Mouse (Mus musculus) right cerebral cortex, postnatal 25 days (tissue): ENCODE data around the gene Tex22.
A peak's percentile ranks its signal among the peaks of the same experiment; 100 is the strongest.

Source experiments
- DNase-seq: peaks from one replicate; pipeline ENCODE4 v3.0.0; 2022

Gene Tex22

DNA sequence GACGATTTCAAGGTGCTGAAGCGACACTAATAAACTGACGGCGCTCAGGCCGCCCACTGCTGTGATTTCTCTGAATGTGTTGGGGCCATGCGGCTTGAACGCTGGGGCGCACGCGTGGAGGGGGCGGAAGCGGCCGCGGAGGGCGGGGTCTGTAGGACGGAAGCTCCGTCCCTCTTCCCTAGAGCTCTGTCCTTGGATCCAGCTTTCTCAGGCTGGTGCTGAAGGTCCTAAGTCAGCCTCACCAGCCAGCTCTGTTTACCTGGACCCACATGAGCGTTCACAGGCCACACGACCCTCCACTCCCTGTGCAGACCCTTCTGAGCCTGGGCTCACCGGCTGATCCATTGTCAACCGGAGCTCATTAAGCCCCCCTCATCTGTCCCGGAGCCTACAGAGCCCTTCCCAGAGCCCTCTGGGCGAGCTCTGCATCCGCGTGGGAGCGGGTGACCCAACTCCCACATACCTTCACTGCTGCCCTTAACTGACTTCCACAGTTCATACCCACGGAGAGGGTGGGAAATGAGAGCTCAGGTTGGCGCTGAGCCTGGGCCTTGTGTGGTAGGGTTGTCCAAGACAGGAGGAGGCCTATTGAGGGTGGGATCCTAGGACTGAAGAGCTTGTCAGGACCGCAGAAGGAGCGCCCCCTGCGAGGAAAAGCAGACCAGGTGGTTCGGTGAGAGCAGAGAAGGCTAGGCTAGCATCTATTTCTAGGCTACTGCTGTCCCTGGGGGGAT is at the start of gene Tex22:
Tex22 (plus strand) TSS at position 174 of the 734 bp plus-strand sequence.
- DNase-seq, result peak; percentile 86

DNA sequence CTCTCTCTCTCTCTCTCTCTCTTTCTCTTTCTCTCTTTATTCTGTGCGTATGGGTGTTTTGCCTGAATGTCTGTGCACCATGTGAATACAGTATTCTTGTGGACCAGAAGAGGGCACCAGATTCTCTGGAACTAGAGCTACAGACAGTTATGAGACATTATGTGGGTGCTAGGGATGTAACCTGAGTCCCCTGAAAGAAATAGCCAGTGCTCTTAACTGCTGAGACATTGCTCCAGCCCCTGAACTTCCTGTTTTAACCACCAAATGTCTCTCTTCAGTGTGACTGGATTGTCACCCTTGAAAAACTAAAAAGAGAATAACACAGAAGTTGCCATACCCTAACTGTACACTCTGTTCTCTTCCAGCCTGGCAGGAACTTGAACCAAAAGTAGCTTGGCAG is 47.7 kb upstream of the Tex22 start:
- DNase-seq, result no peak

DNA sequence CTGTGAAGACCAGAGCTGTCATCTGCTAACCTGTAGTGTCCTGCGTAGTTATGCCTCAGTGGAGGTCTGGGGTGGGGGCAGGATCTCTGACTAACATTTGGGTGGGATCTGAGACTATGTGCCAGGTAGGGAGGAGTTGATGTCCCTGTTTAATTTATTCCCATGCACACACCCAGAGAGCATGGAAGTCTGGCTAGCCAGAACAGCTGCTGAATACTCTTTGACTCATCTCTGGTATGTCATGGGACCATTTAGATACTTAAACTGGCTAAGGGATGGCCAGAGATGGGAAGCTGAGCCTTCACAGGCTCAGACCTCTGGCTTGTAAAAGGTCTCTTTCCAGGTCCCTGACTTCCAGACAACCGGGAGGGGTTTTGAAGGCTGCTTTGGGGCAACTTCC is 46.8 kb upstream of the Tex22 start:
- DNase-seq, result no peak

DNA sequence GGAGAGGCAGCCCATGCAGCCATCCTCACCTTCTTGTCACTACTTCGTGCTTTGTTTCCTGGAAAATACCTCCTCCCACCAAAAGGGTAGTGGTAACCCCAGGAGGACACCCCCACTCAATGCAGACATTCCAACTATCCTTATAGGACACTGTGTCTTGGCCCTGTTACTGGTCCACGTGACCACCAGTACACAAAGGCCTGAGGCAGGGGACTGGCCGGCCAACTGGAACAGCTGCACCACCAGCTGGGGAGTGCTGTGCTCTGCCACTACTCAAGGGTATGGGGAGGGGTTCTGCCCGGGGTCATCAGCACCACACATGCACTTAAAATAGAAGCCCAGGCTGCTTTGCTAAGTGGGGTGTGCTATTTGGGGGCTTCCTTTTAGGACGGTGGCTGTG is 46.2 kb upstream of the Tex22 start:
- DNase-seq, result no peak

DNA sequence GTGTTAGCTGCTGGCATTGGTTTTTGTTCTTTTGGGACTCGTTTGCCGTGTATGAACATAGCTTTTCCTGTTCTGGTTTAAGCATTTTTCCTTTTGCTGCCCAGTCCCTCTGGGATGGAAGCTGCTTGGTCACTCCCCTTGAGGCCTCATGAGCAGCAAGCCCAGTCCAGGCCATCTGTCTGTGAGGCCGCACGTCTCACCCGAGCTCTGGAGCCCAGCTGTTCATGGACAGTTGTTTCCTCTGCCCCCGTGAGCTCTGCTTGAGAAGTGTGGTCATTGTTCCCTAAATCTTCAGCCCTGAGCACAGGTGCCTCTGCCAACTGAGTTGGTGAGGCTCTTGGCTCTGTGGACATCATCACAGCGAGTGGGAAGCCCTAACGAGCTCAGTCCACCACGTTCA is 45.4 kb upstream of the Tex22 start:
- no peak for DNase-seq

DNA sequence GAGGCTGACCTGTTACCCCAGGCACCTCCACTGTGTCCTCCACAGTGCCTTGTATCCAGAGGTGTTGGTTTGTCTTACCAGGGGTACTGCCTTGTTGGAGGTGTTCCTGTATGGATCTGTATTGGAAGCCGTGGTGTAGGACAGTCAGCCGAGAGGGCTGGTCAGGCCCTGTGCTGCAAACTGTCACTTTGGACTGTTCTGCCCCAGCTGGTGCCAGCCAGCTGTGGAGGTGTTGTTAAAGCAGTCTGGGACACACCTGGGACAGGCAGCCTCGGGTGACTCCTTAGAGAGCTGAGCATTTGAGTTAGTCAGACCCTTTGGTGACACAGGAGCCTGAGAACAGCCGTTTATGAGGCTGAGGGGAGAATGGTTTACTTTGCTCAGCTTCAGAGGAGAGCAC is 44.3 kb upstream of the Tex22 start:
- no peak for DNase-seq

DNA sequence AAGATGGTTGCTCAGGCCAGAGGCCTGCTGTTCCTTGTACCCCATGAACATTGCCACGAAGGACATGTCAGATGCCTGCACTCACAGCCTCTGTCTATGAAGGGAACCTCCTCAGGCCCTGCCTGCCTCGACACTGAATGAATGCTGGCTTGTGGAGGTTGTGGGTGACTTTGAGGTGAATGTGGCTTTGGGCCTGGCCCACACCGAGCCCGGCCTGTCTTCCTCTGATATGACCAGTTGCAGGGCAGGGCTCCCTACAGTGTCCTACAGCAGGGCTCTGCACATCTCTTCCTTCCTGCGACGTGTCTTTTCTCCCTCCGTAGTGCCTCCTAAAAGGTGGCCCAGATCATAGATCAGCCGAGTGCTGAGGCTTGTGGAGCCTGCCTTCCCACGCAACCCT is 43.3 kb upstream of the Tex22 start:
- no peak for DNase-seq

DNA sequence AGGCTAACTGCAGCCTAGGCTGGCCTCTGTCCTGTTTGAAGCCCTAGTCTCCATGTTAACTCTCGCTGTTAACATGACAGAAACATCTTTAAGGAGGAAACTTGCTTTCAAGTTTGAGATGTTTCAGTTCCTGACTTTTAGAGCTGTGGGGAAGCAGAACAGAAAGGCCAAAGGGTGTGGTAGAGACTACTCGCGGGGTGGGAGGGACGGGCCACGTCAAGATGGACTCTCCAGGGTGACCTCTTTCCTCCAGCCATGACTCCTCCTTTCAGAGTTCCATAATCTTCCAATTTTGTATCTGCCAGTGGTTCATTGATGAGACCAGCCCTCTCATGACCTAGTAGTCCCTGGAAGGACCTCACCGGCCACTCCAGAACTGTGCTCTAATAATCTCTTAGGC is 42.9 kb upstream of the Tex22 start:
- DNase-seq, result no peak

DNA sequence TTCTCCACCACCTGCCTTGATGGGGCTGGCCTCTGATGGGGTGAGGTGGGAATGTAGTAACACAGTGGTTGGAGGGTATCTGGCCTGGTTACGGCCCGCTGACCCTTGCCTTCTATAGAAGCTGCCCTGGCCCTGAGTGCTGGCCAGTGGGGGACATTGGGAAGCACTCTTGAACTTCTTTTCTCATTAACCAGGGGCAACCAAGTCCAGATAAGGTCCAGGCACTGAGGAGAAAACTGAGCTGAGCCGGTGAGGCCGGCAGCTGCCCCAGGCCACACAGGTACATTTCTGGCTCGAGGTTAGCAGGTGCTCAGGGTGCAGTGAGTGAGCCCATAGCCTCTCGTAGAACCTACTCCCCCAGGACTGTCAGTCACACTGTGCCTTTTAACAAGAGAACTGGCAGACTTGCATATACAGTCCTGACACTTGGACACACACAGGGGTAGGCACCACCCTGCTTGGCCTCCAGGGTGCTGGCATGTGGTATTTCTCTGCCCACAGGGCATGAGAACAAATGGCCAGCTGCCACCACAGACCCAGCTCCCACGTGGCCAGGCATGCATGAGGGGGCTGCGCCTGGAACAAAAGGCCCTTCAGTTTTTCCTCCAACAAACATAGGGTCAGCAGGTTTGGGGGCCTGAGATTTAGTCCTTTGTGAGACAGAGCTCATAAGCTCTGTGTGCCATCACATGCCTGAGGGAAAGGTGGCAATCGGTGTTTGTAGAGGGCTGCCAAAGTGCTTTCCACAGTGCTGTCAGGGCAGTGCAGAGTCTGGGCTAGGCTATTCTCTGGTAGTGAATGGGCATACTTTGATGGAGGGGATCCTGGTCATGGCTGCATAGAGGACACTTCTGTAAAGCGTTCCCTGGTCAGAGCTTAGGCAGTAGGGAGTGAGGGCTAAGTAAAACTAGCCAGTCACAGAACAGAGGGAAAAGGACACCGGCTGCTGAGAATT is 41.7 kb upstream of the Tex22 start:
- DNase-seq, result no peak

DNA sequence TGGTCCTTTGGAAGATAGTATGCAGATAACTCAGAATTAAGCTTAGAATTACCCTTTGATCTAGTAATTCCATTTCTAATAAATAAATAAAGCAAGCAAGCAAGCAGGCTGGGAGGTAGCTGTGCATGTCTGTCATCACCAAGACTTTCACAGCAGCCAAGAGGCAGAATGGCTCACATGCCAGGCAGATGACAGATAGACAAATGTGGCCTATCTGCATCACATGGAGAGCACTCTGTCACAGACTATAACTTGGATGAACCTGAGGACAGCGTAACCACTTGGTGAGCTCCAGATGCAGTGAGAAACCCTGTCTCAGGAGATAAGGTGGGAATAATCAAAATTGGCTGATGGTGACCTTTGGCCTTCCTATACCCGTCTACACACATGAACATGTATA is 39.2 kb upstream of the Tex22 start:
- no peak for DNase-seq

DNA sequence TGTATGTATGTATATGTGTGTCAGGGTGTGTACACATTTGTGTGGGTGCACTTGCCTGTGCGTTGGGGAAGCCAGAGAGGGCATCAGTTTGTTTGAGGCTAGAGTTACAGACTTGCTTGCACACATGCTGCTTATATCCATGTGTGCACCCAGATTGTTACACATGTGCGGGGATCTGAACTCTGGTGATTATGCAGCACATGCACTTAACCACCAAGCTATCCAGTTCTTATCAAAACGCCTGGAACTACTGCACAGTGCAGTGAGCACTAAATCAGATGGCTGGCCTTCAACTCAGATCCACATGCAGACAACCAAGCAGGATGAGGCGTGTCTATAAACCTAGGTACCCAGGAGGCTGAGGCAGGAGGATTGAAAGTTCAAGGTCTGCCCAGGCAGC is 37.3 kb upstream of the Tex22 start:
- DNase-seq, result no peak

DNA sequence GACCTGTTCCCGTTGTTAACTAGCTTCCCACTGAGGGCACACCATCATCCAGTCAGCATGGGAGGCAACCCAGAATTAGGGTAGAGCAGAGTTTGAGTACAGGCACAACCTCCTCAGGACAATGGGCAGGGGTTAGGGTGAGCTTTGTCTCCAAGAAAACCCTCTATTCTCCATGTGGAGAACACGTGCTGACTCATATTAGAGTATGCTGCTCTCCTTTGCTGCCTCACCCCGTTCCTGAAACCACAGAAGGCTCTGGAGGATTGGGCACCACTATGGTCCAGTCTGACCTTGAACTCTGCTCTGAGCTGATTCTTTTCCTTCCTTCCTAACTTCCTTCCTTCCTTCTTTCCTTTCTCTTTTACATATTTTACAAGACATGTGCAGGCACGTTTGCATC is 35.9 kb upstream of the Tex22 start:
- no peak for DNase-seq

DNA sequence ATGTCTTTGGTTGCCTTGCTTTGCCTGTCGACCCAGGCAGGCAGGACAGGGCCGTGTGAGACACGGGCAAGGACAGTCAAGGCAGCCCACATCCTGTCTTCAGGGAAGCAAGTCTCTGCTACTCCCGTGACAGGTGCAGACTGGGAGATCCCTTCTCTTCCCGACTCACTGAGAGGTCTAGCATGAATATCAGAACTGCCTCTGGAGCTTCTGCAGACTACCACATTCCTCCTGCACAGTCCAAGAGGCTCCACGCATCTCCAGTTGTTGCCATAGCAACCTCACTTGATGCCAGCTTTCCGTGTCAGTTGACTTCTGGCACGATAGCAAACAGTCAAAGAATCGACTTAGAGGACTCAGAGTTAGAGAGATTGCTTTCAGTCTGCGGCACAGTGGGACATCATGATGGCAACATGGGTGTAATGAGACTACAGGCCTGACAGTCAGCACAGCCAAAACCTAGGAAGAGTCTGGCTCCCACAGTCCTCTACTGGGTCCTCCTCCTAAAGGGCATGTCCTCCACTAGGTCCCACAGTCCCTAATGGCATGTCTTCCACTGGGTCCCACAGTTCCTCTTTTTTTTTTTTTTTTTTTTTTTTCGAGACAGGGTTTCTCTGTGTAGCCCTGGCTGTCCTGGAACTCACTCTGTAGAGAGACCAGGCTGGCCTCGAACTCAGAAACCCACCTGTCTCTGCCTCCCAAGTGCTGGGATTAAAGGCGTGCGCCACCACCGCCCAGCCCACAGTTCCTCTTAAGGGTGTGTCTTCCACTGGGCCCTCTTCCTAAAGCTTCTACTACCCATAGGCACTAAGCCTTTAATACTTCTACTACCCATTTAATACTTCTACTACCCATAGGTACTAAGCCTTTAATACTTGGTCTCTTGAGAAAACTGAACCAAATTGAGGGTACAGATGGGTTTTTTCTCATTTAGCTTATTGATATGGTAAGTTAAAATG is 32.5 kb upstream of the Tex22 start:
- DNase-seq, result peak; percentile 34

DNA sequence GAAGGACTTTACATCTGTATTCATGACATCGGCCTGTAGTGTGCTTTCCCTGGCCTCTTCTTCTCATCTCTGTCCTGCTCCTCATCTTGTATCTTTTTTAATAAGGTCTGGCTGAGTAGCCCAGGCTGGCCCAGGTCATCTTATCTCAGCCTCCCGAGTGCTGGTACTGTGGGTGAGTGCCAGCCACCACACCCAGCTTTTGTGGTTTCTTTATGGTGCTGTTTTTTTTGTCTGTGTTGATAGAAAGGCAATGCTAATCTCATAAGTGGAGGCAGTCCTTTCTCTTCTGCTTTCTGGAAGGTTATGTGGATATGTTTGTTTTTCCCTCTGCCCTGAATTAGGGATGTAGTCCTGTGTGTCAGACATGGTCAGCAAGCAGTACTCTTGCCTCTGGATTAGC is 31.8 kb upstream of the Tex22 start:
- DNase-seq, result no peak

DNA sequence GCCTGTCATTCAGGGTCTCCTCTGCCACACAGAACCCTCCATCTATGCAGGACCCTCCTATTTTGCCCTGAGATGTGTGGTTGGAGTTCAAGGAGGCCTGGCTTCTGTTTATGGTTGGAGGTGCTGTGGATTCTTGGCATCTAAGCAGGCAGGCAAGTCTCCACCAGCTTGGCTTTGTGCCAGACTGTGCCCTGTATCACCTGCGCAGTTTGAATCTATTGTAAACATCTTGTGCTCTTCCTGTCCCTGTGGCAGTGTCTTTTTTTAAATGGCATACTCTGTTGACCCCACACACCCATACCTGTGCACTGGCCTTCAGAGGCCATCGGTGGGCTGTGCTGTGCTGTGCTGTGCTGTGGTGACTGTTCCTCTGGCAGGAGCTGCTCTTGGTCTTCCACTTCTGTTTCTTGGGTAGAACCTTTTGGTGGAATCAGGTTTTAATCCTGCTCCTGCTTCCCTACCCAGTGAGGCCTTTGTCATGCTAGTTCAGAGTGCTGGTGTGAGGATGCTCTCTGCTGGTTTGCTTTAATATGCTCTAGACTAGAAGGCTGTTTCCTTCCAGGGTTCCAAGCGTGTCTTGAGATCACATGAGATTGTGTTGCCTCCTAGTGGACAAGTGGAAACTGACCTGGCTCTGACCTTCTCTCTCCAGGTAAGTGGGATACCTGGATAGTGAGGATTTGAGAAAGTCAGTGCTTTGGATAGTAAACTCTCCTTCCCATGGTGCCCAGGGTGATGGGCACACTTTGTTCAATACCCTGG is 29.2 kb upstream of the Tex22 start:
- no peak for DNase-seq

DNA sequence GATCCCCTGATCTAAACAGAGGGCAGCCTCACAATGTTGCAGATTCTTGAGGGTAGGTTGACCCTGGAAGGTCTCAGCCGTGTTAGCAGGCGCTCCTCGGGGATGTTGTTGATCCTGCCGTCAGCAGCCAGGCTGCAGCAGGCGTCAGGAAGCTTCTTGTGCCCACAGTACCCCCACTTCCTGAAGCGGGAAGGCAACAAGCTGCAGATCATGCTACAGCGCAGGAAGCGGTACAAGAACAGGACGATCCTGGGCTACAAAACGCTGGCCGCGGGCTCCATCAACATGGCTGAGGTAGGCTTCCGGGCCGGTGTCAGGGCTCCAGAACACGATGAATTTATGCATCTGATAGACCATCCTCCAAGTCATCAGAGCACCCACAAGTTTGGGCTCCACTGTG is 27.4 kb upstream of the Tex22 start:
- no peak for DNase-seq

DNA sequence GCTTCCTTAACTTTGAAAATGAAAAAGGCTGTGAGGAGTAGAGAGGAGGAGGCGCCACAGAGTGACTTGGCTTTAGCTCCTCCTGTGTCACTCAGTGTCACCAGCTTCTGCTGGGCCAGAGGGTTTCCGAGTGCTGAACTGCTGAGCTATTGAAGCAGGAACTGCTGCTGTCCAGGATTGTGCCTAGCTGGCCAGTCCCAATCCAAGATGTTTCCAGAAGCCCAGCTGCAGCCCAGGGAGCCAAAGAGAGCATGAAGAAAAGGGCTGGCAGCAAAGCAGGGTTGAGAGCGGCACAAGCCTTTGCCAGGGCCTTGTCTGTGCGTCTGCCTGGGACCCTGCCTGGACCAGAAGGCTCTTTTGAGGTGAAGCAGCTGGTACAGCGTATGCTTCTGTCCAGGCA is 26.2 kb upstream of the Tex22 start:
- no peak for DNase-seq

DNA sequence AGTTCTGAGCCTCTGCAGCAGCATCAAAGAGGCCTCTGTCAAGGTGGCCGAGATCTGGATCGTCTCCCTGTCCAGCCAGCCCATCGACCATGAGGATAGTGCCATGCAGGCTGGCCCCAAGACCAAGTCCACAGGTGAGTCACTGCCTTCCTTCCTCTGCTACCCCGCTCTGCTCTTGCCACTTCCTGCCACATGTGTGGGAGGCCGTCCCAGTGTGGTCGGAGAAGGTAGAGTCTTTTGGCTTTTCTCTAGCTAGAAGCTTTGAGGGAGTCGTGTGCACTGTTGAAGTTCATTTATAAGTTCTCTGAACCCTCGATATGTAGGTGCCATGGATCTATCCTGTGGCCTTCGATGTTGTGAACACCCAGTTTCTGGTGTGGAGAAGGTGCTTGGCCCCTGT is 24.5 kb upstream of the Tex22 start:
- DNase-seq, result no peak

DNA sequence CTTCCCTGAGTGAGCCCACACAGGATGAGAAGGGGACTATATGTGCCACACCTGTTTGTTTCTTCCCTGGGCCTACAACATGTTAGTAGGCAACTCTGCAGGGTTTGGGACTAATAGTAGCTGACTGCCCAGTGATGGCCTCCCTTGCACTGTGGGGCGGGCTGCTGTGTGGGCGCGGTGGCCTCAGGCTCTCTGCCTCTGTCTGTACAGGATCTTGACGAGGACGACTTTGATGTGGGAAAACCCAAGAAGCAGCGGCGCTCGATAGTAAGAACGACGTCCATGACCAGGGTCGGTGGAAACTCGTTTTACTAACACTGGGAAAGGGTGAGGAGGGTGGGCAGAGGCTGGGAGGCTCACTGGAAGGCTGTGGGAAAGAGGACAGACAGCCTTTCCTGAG is 23.6 kb upstream of the Tex22 start:
- no peak for DNase-seq

DNA sequence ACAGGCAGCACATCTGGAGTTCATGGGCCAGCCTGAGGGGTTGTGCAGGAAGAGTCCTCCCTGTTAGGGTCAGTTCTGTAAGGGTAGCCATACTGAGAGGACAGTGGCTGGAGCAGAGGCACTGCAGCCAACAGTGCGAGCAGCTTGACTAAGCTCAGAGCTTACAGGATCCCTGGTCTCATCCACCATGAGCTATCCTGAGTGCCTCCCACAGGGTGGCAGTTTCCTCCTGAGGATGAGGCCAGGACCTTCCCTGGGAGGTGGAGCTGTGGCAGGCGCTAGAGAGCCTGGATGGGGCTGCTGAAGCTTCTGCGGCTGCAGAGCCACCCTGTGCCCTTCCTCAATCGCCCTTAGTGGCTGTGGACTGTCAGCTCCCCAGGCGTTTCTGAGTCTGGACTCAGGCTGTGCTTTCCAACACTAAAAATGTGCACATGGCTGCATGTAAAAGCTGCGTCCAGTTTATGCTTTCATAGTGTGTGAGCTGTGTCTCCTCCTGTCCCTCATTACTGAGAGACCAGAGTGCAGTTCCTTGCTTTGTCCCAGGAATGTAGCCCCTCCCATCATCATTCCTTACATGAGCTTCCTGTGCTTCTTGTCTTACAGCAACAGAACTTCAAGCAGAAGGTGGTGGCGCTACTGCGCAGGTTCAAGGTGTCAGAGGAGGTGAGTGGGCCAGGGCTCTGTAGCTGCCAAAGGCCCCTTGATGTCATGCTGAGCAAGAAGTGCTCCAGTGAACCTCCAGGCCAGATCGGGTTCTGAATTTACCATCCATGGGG is 22.5 kb upstream of the Tex22 start:
- no peak for DNase-seq

DNA sequence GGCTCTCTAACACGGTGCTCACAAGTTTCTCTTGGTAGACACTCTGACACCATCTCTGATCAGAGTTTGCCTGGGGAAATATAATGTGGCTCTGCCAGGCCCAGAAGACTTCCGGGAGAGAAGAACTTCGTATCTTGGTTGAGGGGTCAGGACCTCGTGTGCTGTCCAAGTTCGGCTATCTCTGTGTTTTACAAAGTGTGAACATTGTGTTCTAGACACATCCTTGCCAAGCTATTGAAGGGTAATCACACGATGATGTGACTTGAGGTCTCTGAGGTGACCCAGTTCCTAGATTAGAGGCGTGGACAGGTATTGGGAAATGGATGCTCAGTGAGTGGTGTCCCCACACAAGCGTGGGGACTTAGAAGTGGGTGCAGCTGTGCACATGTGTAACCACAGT is 18.2 kb upstream of the Tex22 start:
- no peak for DNase-seq

DNA sequence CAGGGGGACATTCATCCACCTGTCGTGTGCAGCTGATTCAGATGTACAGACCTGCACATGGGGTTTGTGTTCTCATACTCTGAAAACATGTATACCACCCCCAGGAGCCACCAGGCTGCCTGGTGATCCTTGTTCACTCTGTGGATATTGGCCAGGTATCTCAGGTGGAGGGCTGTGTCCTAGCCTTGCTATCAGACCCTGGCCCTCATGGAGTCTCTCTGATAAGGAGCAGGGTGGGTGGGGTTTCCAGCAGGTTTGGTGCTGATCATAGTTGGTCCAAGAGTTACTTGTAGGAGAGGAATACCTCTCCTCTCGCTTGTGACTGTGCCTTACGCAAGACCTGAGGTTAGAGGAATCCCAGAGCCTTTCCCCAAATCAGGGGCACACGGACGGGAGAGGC is 14.1 kb upstream of the Tex22 start:
- no peak for DNase-seq
